Mouse (Mus musculus) midbrain, embryonic 16.5 days (tissue): ENCODE measurements around the gene Adgrv1. TPM values are rescaled to one million over a fixed set of nuclear protein-coding genes. Genes with fewer than 3 reads are reported as not detected.

Experiments
- ATAC-seq: fragments of 200-750 bp; cut with Nextera tagmentation; 2 replicates; pipeline ENCODE4 v1.8.0; 2017; ENCODE audit warnings: moderate TSS enrichment
- H3K27ac ChIP-seq: fragments of 300-500 bp; sonication (generic); 2 replicates; pipeline ENCODE4 v1.5.1; 2014; ENCODE audit warnings: mild to moderate bottlenecking, low read length, mixed read lengths
- H3K27me3 ChIP-seq: fragments of 300-500 bp; sonication (generic); 2 replicates; pipeline ENCODE4 v1.6.1; 2014; ENCODE audit warnings: low read depth, low read length, mixed read lengths; ENCODE audit not compliant: control insufficient read depth, insufficient read depth
- H3K36me3 ChIP-seq: fragments of 300-500 bp; sonication (generic); 2 replicates; pipeline ENCODE4 v1.6.1; 2014; ENCODE audit warnings: mild to moderate bottlenecking, low read length, moderate library complexity, mixed read lengths; ENCODE audit not compliant: control insufficient read depth, insufficient read depth
- H3K4me1 ChIP-seq: fragments of 300-500 bp; sonication (generic); 2 replicates; pipeline ENCODE4 v1.6.1; 2014; ENCODE audit warnings: mild to moderate bottlenecking, low read length, mixed read lengths; ENCODE audit not compliant: control insufficient read depth, insufficient read depth
- H3K4me2 ChIP-seq: fragments of 300-500 bp; sonication (generic); 2 replicates; pipeline ENCODE4 v1.6.1; 2014; ENCODE audit warnings: mild to moderate bottlenecking, low read length, mixed read lengths
- H3K4me3 ChIP-seq: fragments of 300-500 bp; sonication (generic); 2 replicates; pipeline ENCODE4 v1.5.1; 2014; ENCODE audit warnings: low read depth, mild to moderate bottlenecking, low read length, moderate library complexity, mixed read lengths
- H3K9ac ChIP-seq: fragments of 300-500 bp; sonication (generic); 2 replicates; pipeline ENCODE4 v1.6.1; 2014; ENCODE audit warnings: low read depth, low read length, mixed read lengths
- H3K9me3 ChIP-seq: fragments of 300-500 bp; sonication (generic); replicated peaks from 2 replicates; pipeline ENCODE4 v1.6.1; 2014; ENCODE audit warnings: mild to moderate bottlenecking, low read length, mixed read lengths; ENCODE audit not compliant: control insufficient read depth, poor library complexity, severe bottlenecking
- WGBS: fragments of 180-500 bp; shearing (Covaris S2); extraction: QIAGEN DNeasy Blood & Tissue Kit; methylation state at CpG from one replicate; pipeline ENCODE4 v1.1.7; 2014; 5-methylcytosine and 5-hydroxymethylcytosine counted together
- polyA plus RNA-seq: library from polyadenylated mRNA; unstranded; fragments of >200 nt; fragmentation: Nextera tagmentation; extraction: Ambion mirVana; gene quantifications from 2 replicates; pipeline ENCODE4 v1.2.1, GENCODE M21; 2015

The Adgrv1 gene
- polyA plus RNA-seq, 1 experiment from 2014 or later, result 6.6 TPM

- Histone ChIP-seq H3K9me3 (no peaks in the 10 kb centered on the region; the same call in 1 of the 2 replicates), H3K4me1 (no peaks in the 10 kb centered on the region), H3K4me3 (no peak overlapping the region), H3K9ac (no peak overlapping the region), H3K36me3 (no peaks in the 10 kb centered on the region), H3K27me3 (no peaks in the 10 kb centered on the region), H3K4me2 (no peak overlapping the region), H3K27ac (no peak overlapping the region)
- WGBS, result 87% methylated on average over 2 of the region's 2 CpGs
- ATAC-seq, result no peak
These were observed 289.9 kb downstream of the Adgrv1 start for GRCm38 (mm10) chr13:81342987-81343596.

DNA sequence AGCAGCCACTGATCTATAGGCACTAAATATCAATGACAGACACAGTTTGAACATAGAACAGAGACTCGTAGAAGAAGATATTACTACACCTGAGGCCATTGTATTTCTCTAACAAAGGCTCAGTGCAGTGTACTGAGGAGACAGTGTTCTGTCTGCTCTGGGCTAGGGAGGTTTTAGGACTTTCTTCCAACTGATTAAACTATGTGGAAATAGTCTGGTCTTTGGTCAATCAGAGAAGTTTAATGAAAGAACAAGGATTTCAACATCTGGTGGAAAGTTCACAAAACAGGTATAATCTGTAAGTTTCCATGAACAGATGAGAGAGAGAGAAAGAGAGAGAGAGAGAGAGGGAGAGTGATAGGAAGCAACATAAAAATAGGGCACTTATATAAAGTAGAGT is 297.7 kb downstream of the Adgrv1 start:
- no peak overlapping the region for H3K4me2 ChIP-seq
- H3K4me1 ChIP-seq, result no peaks in the 10 kb centered on the region
- no peak for ATAC-seq
- H3K27ac ChIP-seq, result no peak overlapping the region
- H3K9ac ChIP-seq, result no peak overlapping the region
- no peaks in the 10 kb centered on the region for H3K36me3 ChIP-seq
- H3K4me3 ChIP-seq, result no peak overlapping the region
- no peaks in the 10 kb centered on the region for H3K27me3 ChIP-seq
- 76% methylated on average over 1 of the region's 1 CpGs for WGBS
- H3K9me3 ChIP-seq, result no peaks in the 10 kb centered on the region

DNA sequence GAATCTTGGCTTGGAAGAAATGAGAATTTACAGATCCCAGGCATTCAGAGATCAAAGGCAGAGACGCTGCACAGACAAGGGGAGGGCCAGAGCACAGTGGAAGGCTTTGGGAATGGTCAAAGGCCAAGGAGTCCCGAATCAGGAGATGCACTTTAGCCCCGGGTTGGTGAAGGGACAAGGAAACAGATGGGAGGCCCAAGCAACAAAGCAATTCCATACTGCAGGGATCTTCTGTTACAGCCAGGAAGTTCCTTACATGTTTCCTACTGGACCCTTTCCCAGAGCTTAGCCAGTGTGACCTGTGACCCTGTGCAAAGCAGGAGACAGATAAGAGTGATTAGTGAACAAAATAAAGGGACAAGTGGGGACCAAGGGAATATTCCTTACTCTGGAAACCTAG is 300.9 kb downstream of the Adgrv1 start:
- Histone ChIP-seq H3K27ac (no peak overlapping the region), H3K4me2 (no peak overlapping the region), H3K36me3 (no peaks in the 10 kb centered on the region), H3K9me3 (no peaks in the 10 kb centered on the region), H3K4me1 (no peaks in the 10 kb centered on the region), H3K9ac (no peak overlapping the region), H3K27me3 (no peaks in the 10 kb centered on the region), H3K4me3 (no peak overlapping the region)
- whole genome bisulfite sequencing, result 39% methylated on average over 3 of the region's 3 CpGs
- no peak for ATAC-seq

DNA sequence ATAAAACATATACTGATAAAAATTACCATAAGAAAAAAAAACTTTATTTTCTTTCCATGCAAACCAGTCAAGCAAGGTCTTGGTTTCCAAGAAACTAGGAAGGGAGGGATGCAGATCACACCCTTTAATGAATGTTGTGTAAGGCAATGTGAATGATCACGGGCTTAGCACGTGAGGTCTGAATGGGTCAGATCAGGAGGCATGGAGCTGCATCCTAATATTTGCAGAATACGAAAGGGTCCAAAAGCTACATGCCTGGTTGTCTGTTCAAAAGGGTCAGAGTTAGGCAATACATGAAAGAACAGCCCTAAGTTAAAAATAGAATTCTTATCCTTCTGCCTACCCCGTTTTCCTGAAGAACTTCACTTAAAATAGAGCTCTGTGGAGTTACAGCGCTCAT is 303.2 kb downstream of the Adgrv1 start:
- Histone ChIP-seq H3K27me3 (no peaks in the 10 kb centered on the region), H3K4me3 (no peak overlapping the region), H3K27ac (no peak overlapping the region), H3K9me3 (no peaks in the 10 kb centered on the region), H3K36me3 (no peaks in the 10 kb centered on the region), H3K4me2 (no peak overlapping the region), H3K9ac (no peak overlapping the region), H3K4me1 (no peaks in the 10 kb centered on the region)
- 87% methylated on average over 5 of the region's 5 CpGs for WGBS
- no peak for ATAC-seq

DNA sequence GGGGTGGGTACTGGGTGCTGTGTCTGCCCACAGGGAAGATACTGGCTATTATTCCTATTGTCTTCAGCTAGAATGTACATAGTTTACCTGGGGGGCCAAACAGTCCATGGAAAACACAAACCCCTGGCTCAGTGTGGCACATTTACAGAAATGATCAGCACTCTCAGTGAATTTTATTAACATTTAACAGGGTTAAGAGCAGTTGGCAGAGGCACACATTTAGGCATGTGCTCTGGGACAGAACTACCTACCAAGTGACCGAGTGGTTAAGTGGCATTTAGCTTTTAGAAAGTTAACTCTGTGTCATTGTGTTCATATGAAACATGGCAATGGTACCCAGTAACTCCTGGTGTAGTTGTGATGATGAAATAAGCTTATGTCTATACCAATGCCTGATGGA is 304.8 kb downstream of the Adgrv1 start:
- Histone ChIP-seq H3K4me1 (no peaks in the 10 kb centered on the region), H3K27me3 (no peaks in the 10 kb centered on the region), H3K27ac (no peak overlapping the region), H3K9me3 (no peaks in the 10 kb centered on the region), H3K4me2 (no peak overlapping the region), H3K4me3 (no peak overlapping the region), H3K36me3 (no peaks in the 10 kb centered on the region), H3K9ac (no peak overlapping the region)
- WGBS, result 88% methylated on average over 1 of the region's 1 CpGs
- ATAC-seq, result no peak

GRCm38 (mm10) chr13:81325606-81326215 is 307.2 kb downstream of the Adgrv1 start:
- Histone ChIP-seq H3K27me3 (no peaks in the 10 kb centered on the region), H3K9me3 (no peaks in the 10 kb centered on the region), H3K4me3 (no peak overlapping the region), H3K4me2 (no peak overlapping the region), H3K9ac (no peak overlapping the region), H3K4me1 (no peaks in the 10 kb centered on the region), H3K36me3 (no peaks in the 10 kb centered on the region), H3K27ac (no peak overlapping the region)
- 99% methylated on average over 2 of the region's 2 CpGs for WGBS
- ATAC-seq, result no peak

- no peaks in the 10 kb centered on the region for H3K4me1 ChIP-seq
- ATAC-seq, result no peak
- H3K27ac ChIP-seq, result no peak overlapping the region
- 97% methylated on average over 3 of the region's 3 CpGs for WGBS
- H3K27me3 ChIP-seq, result no peaks in the 10 kb centered on the region
- no peaks in the 10 kb centered on the region for H3K36me3 ChIP-seq
- H3K4me2 ChIP-seq, result no peak overlapping the region
- no peak overlapping the region for H3K9ac ChIP-seq
- H3K9me3 ChIP-seq, result no peaks in the 10 kb centered on the region
- H3K4me3 ChIP-seq, result no peak overlapping the region
These were observed 309.2 kb downstream of the Adgrv1 start for GRCm38 (mm10) chr13:81323546-81324316.

DNA sequence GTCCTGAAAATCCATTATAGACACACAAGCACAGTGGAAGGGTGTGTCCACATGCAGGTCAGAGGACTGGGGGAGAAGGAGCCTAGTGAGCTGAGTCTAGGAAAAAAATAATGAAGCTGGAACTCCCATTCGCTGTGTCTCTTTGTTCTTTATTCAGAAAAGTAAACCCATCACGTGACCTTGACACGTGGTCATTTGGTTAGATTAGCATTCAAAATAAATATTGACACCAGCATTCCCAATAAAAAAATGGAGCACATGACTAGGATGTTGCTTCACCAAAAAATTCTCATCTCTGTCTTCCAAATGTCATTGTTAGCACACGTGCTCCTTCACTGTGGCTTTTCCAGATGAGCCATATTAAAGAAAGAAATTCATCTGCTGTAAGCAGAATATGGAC is 316.4 kb downstream of the Adgrv1 start:
- H3K27ac ChIP-seq, result no peak overlapping the region
- no peaks in the 10 kb centered on the region for H3K4me1 ChIP-seq
- 82% methylated on average over 4 of the region's 4 CpGs for WGBS
- no peak overlapping the region for H3K4me3 ChIP-seq
- no peaks in the 10 kb centered on the region for H3K27me3 ChIP-seq
- no peak overlapping the region for H3K9ac ChIP-seq
- ATAC-seq, result no peak
- no peaks in the 10 kb centered on the region for H3K36me3 ChIP-seq
- no peaks in the 10 kb centered on the region for H3K9me3 ChIP-seq
- no peak overlapping the region for H3K4me2 ChIP-seq
